Mouse (Mus musculus) C2C12 (cell line): ENCODE results near the gene Slc44a4. TPM values are rescaled to one million over a fixed set of nuclear protein-coding genes. Genes with fewer than 3 reads are reported as not detected.

Experiments
- H3K27me3 ChIP-seq: one replicate; pipeline ENCODE4 v1.6.1; 2011; ENCODE audit not compliant: control insufficient read depth, insufficient read depth, insufficient read length
- H3K36me3 ChIP-seq: one replicate; pipeline ENCODE4 v1.6.1; 2011; ENCODE audit not compliant: control insufficient read depth, insufficient read depth
- H3K4me3 ChIP-seq: one replicate; pipeline ENCODE4 v1.5.1; 2011; ENCODE audit warnings: mild to moderate bottlenecking, control low read depth; ENCODE audit not compliant: poor library complexity, insufficient read depth, severe bottlenecking
- H3K79me2 ChIP-seq: one replicate; pipeline ENCODE4 v1.6.1; 2011; ENCODE audit not compliant: control insufficient read depth, insufficient read depth
- H3K79me3 ChIP-seq: one replicate; pipeline ENCODE4 v1.6.1; 2011; ENCODE audit warnings: low read depth, control low read depth
- H3ac ChIP-seq: one replicate; pipeline ENCODE3; 2011; ENCODE audit warnings: low read depth; ENCODE audit not compliant: control insufficient read depth, insufficient read length
- CEBPB ChIP-seq: IDR thresholded peaks from one replicate; pipeline ENCODE4 v1.6.1; 2011; ENCODE audit warnings: low read depth, mild to moderate bottlenecking, control low read depth, moderate library complexity
- CTCF ChIP-seq: IDR thresholded peaks from one replicate; pipeline ENCODE4 v1.5.1; 2011; ENCODE audit not compliant: control insufficient read depth, insufficient read depth, insufficient read length
- FOSL1 ChIP-seq: IDR thresholded peaks from one replicate; pipeline ENCODE4 v1.8.0; 2011; ENCODE audit warnings: mild to moderate bottlenecking, low read length; ENCODE audit not compliant: poor library complexity, insufficient read depth, severe bottlenecking
- MAX ChIP-seq: IDR thresholded peaks from one replicate; pipeline ENCODE4 v1.6.1; 2011; ENCODE audit warnings: mild to moderate bottlenecking, control low read depth
- MYOD1 ChIP-seq: IDR thresholded peaks from one replicate; pipeline ENCODE4 v1.6.1; 2011; ENCODE audit warnings: low read depth; ENCODE audit not compliant: control insufficient read depth, insufficient read length
- MYOG ChIP-seq: IDR thresholded peaks from one replicate; pipeline ENCODE4 v1.6.1; 2011; ENCODE audit not compliant: control insufficient read depth, insufficient read length; ENCODE audit errors: extremely low read depth
- USF1 ChIP-seq: IDR thresholded peaks from one replicate; pipeline ENCODE4 v1.6.1; 2011; ENCODE audit warnings: low read depth, mild to moderate bottlenecking, control low read depth, moderate library complexity
- polyA plus RNA-seq: library from polyadenylated mRNA; unstranded; fragments of >200 nt; fragmentation: generic; extraction: Trizol; gene quantifications from one replicate; pipeline ENCODE4 v1.2.1, GENCODE M21; 2012; ENCODE audit warnings: missing spikeins

Gene Slc44a4
- polyA plus RNA-seq, 1 experiment, result 0.06 TPM

GRCm38 (mm10) chr17:34934031-34934430, 19.8 kb downstream of the Slc44a4 start:
- no peak overlapping the region for H3ac ChIP-seq
- no peaks in the 10 kb centered on the region for H3K79me3 ChIP-seq
- H3K4me3 ChIP-seq, result no peak overlapping the region
- no peaks in the 10 kb centered on the region for H3K27me3 ChIP-seq
- no peaks in the 10 kb centered on the region for H3K36me3 ChIP-seq
- TF ChIP-seq USF1, result no peak
- TF ChIP-seq MYOD1, result no peak
- TF ChIP-seq MAX, result no peak
- no peak for TF ChIP-seq CTCF
- TF ChIP-seq CEBPB, result no peak
- TF ChIP-seq MYOG, result no peak
- no peak for TF ChIP-seq FOSL1
- no peaks in the 10 kb centered on the region for H3K79me2 ChIP-seq

DNA sequence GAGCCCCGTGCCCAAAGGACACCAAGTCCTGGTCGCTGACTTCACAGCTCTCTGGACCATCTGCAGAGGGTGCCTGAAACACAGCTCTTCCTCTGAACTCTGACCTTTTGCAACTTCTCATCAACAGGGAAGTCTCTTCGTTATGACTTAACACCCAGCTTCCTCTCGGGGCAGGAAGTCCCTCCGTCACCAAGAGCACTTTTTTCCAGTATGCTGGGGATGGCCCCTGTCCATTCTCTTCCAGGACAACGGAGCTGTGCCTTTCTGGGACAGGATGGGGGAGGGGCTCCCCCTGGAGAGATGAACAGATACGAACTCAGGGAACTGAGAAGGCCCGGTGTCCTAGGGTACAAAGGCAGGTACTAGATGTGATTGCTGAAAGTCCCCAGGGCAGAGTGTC, 20.6 kb downstream of the Slc44a4 start:
- H3K36me3 ChIP-seq, result no peaks in the 10 kb centered on the region
- no peak overlapping the region for H3K4me3 ChIP-seq
- TF ChIP-seq FOSL1 (no peak), CTCF (no peak), MYOG (no peak), CEBPB (no peak), MAX (no peak), MYOD1 (no peak), USF1 (no peak)
- no peaks in the 10 kb centered on the region for H3K79me3 ChIP-seq
- no peaks in the 10 kb centered on the region for H3K79me2 ChIP-seq
- H3ac ChIP-seq, result no peak overlapping the region
- no peaks in the 10 kb centered on the region for H3K27me3 ChIP-seq

DNA sequence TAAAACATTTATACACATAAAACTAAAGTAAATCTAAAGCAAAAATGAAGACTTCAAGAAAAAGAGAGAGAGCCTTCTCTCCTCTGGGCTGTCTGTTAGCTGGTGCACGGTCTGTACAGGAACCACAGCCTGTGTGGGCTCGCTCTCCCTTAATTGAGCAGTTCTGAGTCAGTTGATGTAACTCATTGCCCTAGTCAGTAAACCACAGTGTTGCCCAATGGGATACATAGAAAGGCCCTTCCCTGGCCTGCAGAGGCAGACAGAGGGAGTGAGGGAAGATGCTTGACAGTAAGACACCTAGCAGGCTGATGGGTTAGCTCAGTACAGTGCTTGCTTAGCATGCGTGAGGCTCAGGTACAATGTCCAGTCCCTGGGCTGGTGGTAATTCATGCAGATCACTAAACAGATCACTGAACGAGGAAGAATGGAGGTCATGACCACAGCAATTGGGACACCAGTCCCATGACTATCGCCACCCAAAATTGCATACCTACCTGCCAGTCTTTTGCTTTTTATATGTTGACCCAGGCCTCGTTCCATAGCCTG, 23.8 kb downstream of the Slc44a4 start:
- Histone ChIP-seq H3K36me3 (no peaks in the 10 kb centered on the region), H3K79me2 (no peaks in the 10 kb centered on the region), H3K79me3 (no peaks in the 10 kb centered on the region), H3K4me3 (no peak overlapping the region), H3K27me3 (no peaks in the 10 kb centered on the region), H3ac (no peak overlapping the region)
- no peak for TF ChIP-seq USF1
- no peak for TF ChIP-seq FOSL1
- no peak for TF ChIP-seq MAX
- no peak for TF ChIP-seq CEBPB
- TF ChIP-seq CTCF, result no peak
- no peak for TF ChIP-seq MYOD1
- TF ChIP-seq MYOG, result no peak

GRCm38 (mm10) chr17:34941344-34942041, 27.2 kb downstream of the Slc44a4 start:
- H3K4me3 ChIP-seq, result no peak overlapping the region
- H3ac ChIP-seq, result no peak overlapping the region
- no peaks in the 10 kb centered on the region for H3K27me3 ChIP-seq
- H3K79me2 ChIP-seq, result no peaks in the 10 kb centered on the region
- no peaks in the 10 kb centered on the region for H3K36me3 ChIP-seq
- H3K79me3 ChIP-seq, result no peaks in the 10 kb centered on the region
- TF ChIP-seq CEBPB (no peak), MAX (no peak), USF1 (no peak), MYOD1 (no peak)

DNA sequence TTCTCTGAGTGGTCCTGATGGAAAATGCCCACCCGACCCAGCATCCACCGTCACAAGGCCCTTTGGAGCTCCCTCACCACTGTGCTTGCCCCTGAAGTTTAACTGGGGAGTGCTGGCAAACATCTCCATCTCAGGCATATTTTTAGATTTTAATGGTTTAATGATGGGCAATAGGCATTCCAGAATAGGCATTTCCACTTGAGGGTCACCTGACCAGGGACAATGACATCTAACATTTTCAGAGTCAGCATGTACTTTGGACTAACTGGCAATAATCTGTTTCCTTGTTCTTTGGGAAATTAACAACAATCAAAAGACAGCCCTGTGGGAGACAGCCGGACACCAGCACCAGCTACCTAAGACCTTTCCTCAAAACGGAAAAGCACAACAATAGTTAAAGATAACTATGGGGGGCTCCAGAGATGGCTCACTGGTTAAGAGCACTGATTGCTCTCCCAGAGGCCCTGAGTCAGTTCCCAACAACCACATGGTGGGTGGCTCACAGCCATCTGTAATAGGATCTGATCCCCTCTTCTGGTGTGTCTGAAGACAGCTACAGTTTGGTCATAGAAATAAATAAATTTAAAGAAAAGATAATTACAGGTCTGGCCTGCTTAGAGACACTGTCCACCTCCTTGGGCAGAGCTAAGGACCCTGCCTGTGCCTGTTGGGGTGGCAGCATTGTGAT, 29.0 kb downstream of the Slc44a4 start:
- no peaks in the 10 kb centered on the region for H3K27me3 ChIP-seq
- H3K36me3 ChIP-seq, result no peaks in the 10 kb centered on the region
- no peak overlapping the region for H3K4me3 ChIP-seq
- H3ac ChIP-seq, result peak overlapping the region; percentile 22
- no peaks in the 10 kb centered on the region for H3K79me2 ChIP-seq
- no peaks in the 10 kb centered on the region for H3K79me3 ChIP-seq
- TF ChIP-seq USF1 (peak; percentile 45), CEBPB (no peak)

DNA sequence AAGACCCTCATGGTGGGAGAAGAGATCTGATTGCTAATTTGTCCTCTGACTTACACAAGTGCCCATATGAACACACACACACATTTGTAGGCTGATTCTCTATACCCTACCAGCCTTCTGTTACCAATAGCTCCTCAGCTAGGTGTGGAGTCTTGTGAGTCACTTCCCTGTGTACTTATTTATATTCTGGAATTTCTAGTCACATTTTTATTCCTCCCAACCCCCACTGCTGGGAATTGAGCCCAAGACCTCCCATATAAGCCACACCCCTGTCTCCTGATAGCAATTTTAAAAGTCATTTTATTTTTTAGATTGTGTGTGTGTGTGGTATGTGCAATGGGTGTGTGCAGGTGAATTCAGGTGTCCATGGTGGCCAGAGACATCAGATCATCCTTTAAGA, 30.1 kb downstream of the Slc44a4 start:
- H3K36me3 ChIP-seq, result peaks cover 2% of the 10 kb centered on the region
- no peaks in the 10 kb centered on the region for H3K79me3 ChIP-seq
- no peaks in the 10 kb centered on the region for H3K27me3 ChIP-seq
- H3K4me3 ChIP-seq, result no peak overlapping the region
- H3K79me2 ChIP-seq, result no peaks in the 10 kb centered on the region
- TF ChIP-seq CTCF, result no peak
- TF ChIP-seq CEBPB, result no peak
- TF ChIP-seq MYOG, result no peak
- TF ChIP-seq FOSL1, result no peak
- no peak for TF ChIP-seq USF1
- TF ChIP-seq MYOD1, result no peak
- TF ChIP-seq MAX, result no peak
- H3ac ChIP-seq, result no peak overlapping the region
